Mouse (Mus musculus) hindbrain, embryonic 10.5 days (tissue): ENCODE data around the gene Saal1. TPM values are rescaled to one million over a fixed set of nuclear protein-coding genes. Genes with fewer than 3 reads are reported as not detected.
"Not testable (repeated sequence)": the region's sequence is repeated elsewhere in the genome, so short reads cannot be mapped to it uniquely, and the experiment has no call there.

Experiments used
- DNase-seq: peaks from one replicate; pipeline ENCODE4 v3.0.0-alpha.2; 2017; ENCODE audit warnings: low spot score
- H3K27ac ChIP-seq: fragments of 300-500 bp; sonication (generic); 2 replicates; pipeline ENCODE4 v1.5.1; 2016; ENCODE audit warnings: mild to moderate bottlenecking, moderate library complexity
- H3K27me3 ChIP-seq: fragments of 300-500 bp; sonication (generic); 2 replicates; pipeline ENCODE4 v1.6.1; 2016; ENCODE audit warnings: mild to moderate bottlenecking; ENCODE audit not compliant: poor library complexity, insufficient read depth, severe bottlenecking
- H3K36me3 ChIP-seq: fragments of 300-500 bp; sonication (generic); 2 replicates; pipeline ENCODE4 v1.6.1; 2016; ENCODE audit warnings: mild to moderate bottlenecking, moderate library complexity
- H3K4me1 ChIP-seq: fragments of 300-500 bp; sonication (generic); replicated peaks from 2 replicates; pipeline ENCODE4 v1.6.1; 2016; ENCODE audit warnings: mild to moderate bottlenecking
- H3K4me3 ChIP-seq: fragments of 300-500 bp; sonication (generic); 2 replicates; pipeline ENCODE4 v1.5.1; 2016; ENCODE audit warnings: mild to moderate bottlenecking, moderate library complexity
- H3K9me3 ChIP-seq: fragments of 300-500 bp; sonication (generic); 2 replicates; pipeline ENCODE4 v1.6.1; 2016; ENCODE audit warnings: mild to moderate bottlenecking, moderate library complexity
- WGBS: fragments of 180-500 bp; shearing (Covaris S2); methylation state at CpG from one replicate; pipeline ENCODE4 v1.1.7; 2016; 5-methylcytosine and 5-hydroxymethylcytosine counted together
- polyA plus RNA-seq: library from polyadenylated mRNA; unstranded; fragments of >200 nt; fragmentation: Nextera tagmentation; extraction: Ambion mirVana; gene quantifications from 2 replicates; pipeline ENCODE4 v1.2.1, GENCODE M21; 2016

Saal1 gene
- polyA plus RNA-seq, 1 experiment from 2014 or later, result 35.7 TPM

- Histone ChIP-seq H3K4me1 (no peaks in the 10 kb centered on the region), H3K27me3 (peaks cover 4% of the 10 kb centered on the region; the same call in 1 of the 2 replicates), H3K27ac (no peak overlapping the region), H3K4me3 (no peak overlapping the region), H3K36me3 (no peaks in the 10 kb centered on the region), H3K9me3 (no peaks in the 10 kb centered on the region)
- WGBS, result 92% methylated on average over 6 of the region's 6 CpGs
- no peak for DNase-seq
Measured at GRCm38 (mm10) chr7:46723354-46723753, 12.9 kb upstream of the Saal1 start.

- DNase-seq, result no peak
- no peak overlapping the region for H3K4me3 ChIP-seq
- H3K27me3 ChIP-seq, result peaks cover 4% of the 10 kb centered on the region; the same call in 1 of the 2 replicates
- no peaks in the 10 kb centered on the region for H3K9me3 ChIP-seq
- no peak overlapping the region for H3K27ac ChIP-seq
- H3K36me3 ChIP-seq, result no peaks in the 10 kb centered on the region
- no peaks in the 10 kb centered on the region for H3K4me1 ChIP-seq
- WGBS, result 77% methylated on average over 9 of the region's 9 CpGs
Measured at GRCm38 (mm10) chr7:46720460-46720859, 10.0 kb upstream of the Saal1 start.

- Histone ChIP-seq H3K36me3 (no peaks in the 10 kb centered on the region), H3K4me1 (no peaks in the 10 kb centered on the region), H3K27ac (no peak overlapping the region), H3K27me3 (peaks cover 4% of the 10 kb centered on the region; the same call in 1 of the 2 replicates), H3K4me3 (no peak overlapping the region), H3K9me3 (no peaks in the 10 kb centered on the region)
- no peak for DNase-seq
- WGBS, result 88% methylated on average over 7 of the region's 7 CpGs
Measured at GRCm38 (mm10) chr7:46719526-46719925, 9.0 kb upstream of the Saal1 start.

GRCm38 (mm10) chr7:46718591-46719270 is 8.3 kb upstream of the Saal1 start:
- no peaks in the 10 kb centered on the region for H3K36me3 ChIP-seq
- peaks cover 4% of the 10 kb centered on the region; the same call in 1 of the 2 replicates for H3K27me3 ChIP-seq
- H3K4me3 ChIP-seq, result no peak overlapping the region
- 85% methylated on average over 7 of the region's 7 CpGs for WGBS
- no peak for DNase-seq
- H3K9me3 ChIP-seq, result no peaks in the 10 kb centered on the region
- H3K4me1 ChIP-seq, result no peaks in the 10 kb centered on the region
- no peak overlapping the region for H3K27ac ChIP-seq

GRCm38 (mm10) chr7:46716897-46717296 is 6.4 kb upstream of the Saal1 start:
- no peaks in the 10 kb centered on the region for H3K9me3 ChIP-seq
- H3K36me3 ChIP-seq, result no peaks in the 10 kb centered on the region
- no peak overlapping the region for H3K27ac ChIP-seq
- no peak overlapping the region for H3K4me3 ChIP-seq
- no peak for DNase-seq
- 73% methylated on average over 5 of the region's 5 CpGs for WGBS
- no peaks in the 10 kb centered on the region for H3K4me1 ChIP-seq
- H3K27me3 ChIP-seq, result peaks cover 4% of the 10 kb centered on the region; the same call in 1 of the 2 replicates

GRCm38 (mm10) chr7:46715600-46715999 is 5.1 kb upstream of the Saal1 start, which contains the start of gene Saa3:
TSS of gene Saa3 (minus strand) at chr7:46715700.
- Histone ChIP-seq H3K27me3 (peaks cover 2% of the 10 kb centered on the region; the same call in 1 of the 2 replicates), H3K36me3 (no peaks in the 10 kb centered on the region), H3K4me1 (no peaks in the 10 kb centered on the region), H3K9me3 (no peaks in the 10 kb centered on the region), H3K27ac (no peak within 1 kb of the TSS), H3K4me3 (no peak within 1 kb of the TSS)
- no peak for DNase-seq
- WGBS, result 91% methylated on average over 5 of the region's 5 CpGs

- Histone ChIP-seq H3K4me1 (peaks cover 3% of the 10 kb centered on the region), H3K36me3 (no peaks in the 10 kb centered on the region), H3K27me3 (no peaks in the 10 kb centered on the region), H3K9me3 (no peaks in the 10 kb centered on the region), H3K27ac (no peak overlapping the region), H3K4me3 (no peak overlapping the region)
- 33% methylated on average over 6 of the region's 6 CpGs for WGBS
- DNase-seq, result peak; percentile 39
Measured at GRCm38 (mm10) chr7:46714518-46714917, 4.0 kb upstream of the Saal1 start.

- DNase-seq, result no peak
- Histone ChIP-seq H3K27ac (no peak overlapping the region), H3K4me1 (peaks cover 8% of the 10 kb centered on the region), H3K9me3 (no peaks in the 10 kb centered on the region), H3K4me3 (no peak overlapping the region), H3K27me3 (no peaks in the 10 kb centered on the region), H3K36me3 (peaks cover 16% of the 10 kb centered on the region)
- whole genome bisulfite sequencing, result 69% methylated on average over 6 of the region's 6 CpGs
Measured at GRCm38 (mm10) chr7:46712250-46712649, 1.8 kb upstream of the Saal1 start.

GRCm38 (mm10) chr7:46700521-46701025 is 9.9 kb downstream of the Saal1 start:
- H3K27ac ChIP-seq, result no peak overlapping the region
- H3K9me3 ChIP-seq, result no peaks in the 10 kb centered on the region
- H3K27me3 ChIP-seq, result no peaks in the 10 kb centered on the region
- DNase-seq, result no peak
- H3K4me1 ChIP-seq, result no peaks in the 10 kb centered on the region
- WGBS, result 93% methylated on average over 6 of the region's 6 CpGs
- no peak overlapping the region for H3K4me3 ChIP-seq
- peaks cover 100% of the 10 kb centered on the region for H3K36me3 ChIP-seq

- Histone ChIP-seq H3K9me3 (no peaks in the 10 kb centered on the region), H3K27me3 (no peaks in the 10 kb centered on the region), H3K4me1 (no peaks in the 10 kb centered on the region), H3K4me3 (no peak overlapping the region), H3K27ac (no peak overlapping the region), H3K36me3 (peaks cover 93% of the 10 kb centered on the region)
- WGBS, result 78% methylated on average over 1 of the region's 1 CpGs
- DNase-seq, result no peak
Measured at GRCm38 (mm10) chr7:46696754-46697153, 13.7 kb downstream of the Saal1 start.

GRCm38 (mm10) chr7:46686827-46687226 is 23.7 kb downstream of the Saal1 start:
- H3K36me3 ChIP-seq, result peaks cover 47% of the 10 kb centered on the region
- H3K4me3 ChIP-seq, result no peak overlapping the region
- H3K27me3 ChIP-seq, result no peaks in the 10 kb centered on the region
- H3K9me3 ChIP-seq, result no peaks in the 10 kb centered on the region
- DNase-seq, result no peak
- WGBS, result 88% methylated on average over 5 of the region's 5 CpGs
- no peak overlapping the region for H3K27ac ChIP-seq
- no peaks in the 10 kb centered on the region for H3K4me1 ChIP-seq

GRCm38 (mm10) chr7:46680732-46681131 is 29.7 kb downstream of the Saal1 start:
- H3K36me3 ChIP-seq, result no peaks in the 10 kb centered on the region
- H3K9me3 ChIP-seq, result no peaks in the 10 kb centered on the region
- no peak overlapping the region for H3K4me3 ChIP-seq
- H3K27ac ChIP-seq, result no peak overlapping the region
- no peaks in the 10 kb centered on the region for H3K27me3 ChIP-seq
- H3K4me1 ChIP-seq, result 0 out of 2 replicates have a peak, but pooled peaks cover 5% of the 10 kb centered on the region
- DNase-seq, result no peak

GRCm38 (mm10) chr7:46679044-46679443 is 31.4 kb downstream of the Saal1 start:
- H3K27me3 ChIP-seq, H3K4me1 ChIP-seq, H3K27ac ChIP-seq, H3K4me3 ChIP-seq, H3K36me3 ChIP-seq, DNase-seq, H3K9me3 ChIP-seq: not testable (repeated sequence)
- WGBS, result 88% methylated on average over 7 of the region's 7 CpGs
